In genomic region chr17:86302861-86303331, GRCm38 (mm10) we compare ENCODE assay signal across 9 mouse cellular contexts.
A peak's percentile ranks its signal among the peaks of the same experiment; 100 is the strongest.
DNase-seq lines count a peak whose midpoint lies in the region; ATAC-seq and TF ChIP-seq lines count a peak whose summit lies in the region.
"Had no signal": no experiment of that assay in that cellular context is flagged by ENCODE, and none has a peak within 500 bp of the region (broad histone marks: within the 10 kb centered on the region; RNA-seq: fewer than 3 reads in every experiment).

No protein-coding gene starts in this region.

- 90% methylated on average over 14 of the region's 14 CpGs for WGBS in hindbrain, embryonic 10.5 days
- 87% methylated on average over 14 of the region's 14 CpGs for WGBS in hindbrain, postnatal 0 days
- 32% methylated on average over 14 of the region's 14 CpGs for WGBS in heart, embryonic 11.5 days (ENCODE audit: insufficient replicate concordance)
- WGBS in lung, postnatal 0 days: 59% methylated on average over 14 of the region's 14 CpGs
- 92% methylated on average over 14 of the region's 14 CpGs for WGBS in midbrain, embryonic 10.5 days

- H3K27ac ChIP-seq in hindbrain, embryonic 10.5 days: 0 out of 2 replicates have a peak overlapping the region, but pooled peaks have one; percentile 51
- no peak overlapping the region for H3K27ac ChIP-seq in hindbrain, postnatal 0 days
- peak overlapping the region; percentile 89 for H3K27ac ChIP-seq in heart, embryonic 11.5 days (ENCODE audit: low read depth, low read length)
- no peak overlapping the region for H3K27ac ChIP-seq in lung, postnatal 0 days (ENCODE audit: low read length)
- H3K27ac ChIP-seq in midbrain, embryonic 10.5 days (replicated peaks): no peak overlapping the region
- H3K27ac ChIP-seq: neural tube, embryonic 12.5 days had no signal

- H3K4me1 ChIP-seq in hindbrain, embryonic 10.5 days (replicated peaks): peaks cover 53% of the 10 kb centered on the region
- H3K4me1 ChIP-seq in hindbrain, postnatal 0 days (ENCODE audit: insufficient read depth, low read length): peaks cover 11% of the 10 kb centered on the region
- H3K4me1 ChIP-seq in heart, embryonic 11.5 days (ENCODE audit: control insufficient read depth, insufficient read depth, low read length): peaks cover 57% of the 10 kb centered on the region
- peaks cover 7% of the 10 kb centered on the region for H3K4me1 ChIP-seq in lung, postnatal 0 days (ENCODE audit: insufficient read depth, low read depth, low read length)
- peaks cover 26% of the 10 kb centered on the region for H3K4me1 ChIP-seq in midbrain, embryonic 10.5 days

- no peak overlapping the region for H3K9ac ChIP-seq in hindbrain, postnatal 0 days (replicated peaks; ENCODE audit: low read length)
- H3K9ac ChIP-seq in heart, embryonic 11.5 days (ENCODE audit: low read depth, low read length): no peak overlapping the region; the same call in 1 of the 2 replicates
- no peak overlapping the region for H3K9ac ChIP-seq in lung, postnatal 0 days (replicated peaks; ENCODE audit: low read depth)
- H3K9ac ChIP-seq: neural tube, embryonic 12.5 days had no signal

- no peak for ATAC-seq in hindbrain, postnatal 0 days
- peak; percentile 53 for ATAC-seq in heart, embryonic 11.5 days (replicated peaks; ENCODE audit: insufficient number of reproducible peaks, low FRiP score, low TSS enrichment)
- peak; percentile 76 for ATAC-seq in lung, postnatal 0 days

- H3K4me2 ChIP-seq in hindbrain, postnatal 0 days (ENCODE audit: low read depth, low read length): no peak overlapping the region
- H3K4me2 ChIP-seq in heart, embryonic 11.5 days: peak overlapping the region; percentile 37
- no peak overlapping the region for H3K4me2 ChIP-seq in lung, postnatal 0 days (replicated peaks; ENCODE audit: low read depth, low read length)
- H3K4me2 ChIP-seq: neural tube, embryonic 12.5 days had no signal

- H3K27me3 ChIP-seq in hindbrain, embryonic 10.5 days (ENCODE audit: insufficient read depth, poor library complexity, severe bottlenecking): no peaks in the 10 kb centered on the region
- H3K27me3 ChIP-seq in hindbrain, postnatal 0 days (ENCODE audit: insufficient read depth, low read length): no peaks in the 10 kb centered on the region
- no peaks in the 10 kb centered on the region for H3K27me3 ChIP-seq in heart, embryonic 11.5 days (ENCODE audit: control insufficient read depth, insufficient read depth, low read length)
- no peaks in the 10 kb centered on the region for H3K27me3 ChIP-seq in lung, postnatal 0 days (replicated peaks; ENCODE audit: insufficient read depth, low read length)
- H3K27me3 ChIP-seq in midbrain, embryonic 10.5 days (ENCODE audit: low read depth, poor library complexity, severe bottlenecking): no peaks in the 10 kb centered on the region
- H3K27me3 ChIP-seq: neural tube, embryonic 12.5 days had no signal

- TF ChIP-seq EP300 in lung, postnatal 0 days (IDR thresholded peaks at IDR 0.05): peak; percentile 91

- DNase-seq in hindbrain, embryonic 10.5 days (ENCODE audit: low spot score): no peak
- no peak for DNase-seq in hindbrain, postnatal 0 days (ENCODE audit: low spot score)
- DNase-seq in kidney, postnatal 10 days: peak; percentile 69
- peak; percentile 63 for DNase-seq in lung, postnatal 0 days (ENCODE audit: low spot score)
- DNase-seq in right cerebral cortex, postnatal 36 days (ENCODE audit: low spot score in 2 of 2): no peak
- DNase-seq in midbrain, embryonic 10.5 days (ENCODE audit: low spot score): no peak
- DNase-seq in left cerebral cortex, postnatal 10 days (ENCODE audit: extremely low spot score in 1 of 2, low spot score in 2 of 2): no peak

- H3K4me3 ChIP-seq in hindbrain, embryonic 10.5 days: no peak overlapping the region
- H3K4me3 ChIP-seq in hindbrain, postnatal 0 days (ENCODE audit: low read length): no peak overlapping the region
- H3K4me3 ChIP-seq in heart, embryonic 11.5 days (ENCODE audit: low read depth, low read length): no peak overlapping the region
- H3K4me3 ChIP-seq in lung, postnatal 0 days (ENCODE audit: low read depth, low read length): no peak overlapping the region
- H3K4me3 ChIP-seq in midbrain, embryonic 10.5 days: no peak overlapping the region
- H3K4me3 ChIP-seq: neural tube, embryonic 12.5 days had no signal

- TF ChIP-seq CTCF in hindbrain, postnatal 0 days (IDR thresholded peaks at IDR 0.05; ENCODE audit: low read depth): no peak
- no peak for TF ChIP-seq CTCF in lung, postnatal 0 days (IDR thresholded peaks at IDR 0.05)

- intact Hi-C loops in left cerebral cortex, postnatal 10 days (cut with DNase I): loop anchor here (5.0 kb wide), 1 partner anchor 136 kb away; the partner anchor contains the start of gene Prkce

- no peaks in the 10 kb centered on the region for H3K36me3 ChIP-seq in hindbrain, embryonic 10.5 days
- no peaks in the 10 kb centered on the region for H3K36me3 ChIP-seq in hindbrain, postnatal 0 days (ENCODE audit: insufficient read depth, low read length)
- H3K36me3 ChIP-seq in heart, embryonic 11.5 days (ENCODE audit: control insufficient read depth, insufficient read depth, low read length): no peaks in the 10 kb centered on the region
- H3K36me3 ChIP-seq in lung, postnatal 0 days (ENCODE audit: insufficient read depth, low read length): no peaks in the 10 kb centered on the region
- no peaks in the 10 kb centered on the region for H3K36me3 ChIP-seq in midbrain, embryonic 10.5 days
- H3K36me3 ChIP-seq: neural tube, embryonic 12.5 days had no signal

- no peaks in the 10 kb centered on the region for H3K9me3 ChIP-seq in hindbrain, embryonic 10.5 days
- no peaks in the 10 kb centered on the region for H3K9me3 ChIP-seq in hindbrain, postnatal 0 days (ENCODE audit: low read length)
- no peaks in the 10 kb centered on the region for H3K9me3 ChIP-seq in heart, embryonic 11.5 days (replicated peaks; ENCODE audit: control insufficient read depth, low read length)
- H3K9me3 ChIP-seq in lung, postnatal 0 days (ENCODE audit: low read length): no peaks in the 10 kb centered on the region
- H3K9me3 ChIP-seq in midbrain, embryonic 10.5 days (replicated peaks): no peaks in the 10 kb centered on the region
- H3K9me3 ChIP-seq: neural tube, embryonic 12.5 days had no signal

Comparison
In these comparisons a context has a peak if more than half of its experiments do, and no peak if none do; other contexts are left out.
1. H3K27ac ChIP-seq: peak in hindbrain, embryonic 10.5 days (single experiment) and heart, embryonic 11.5 days (single experiment); none in hindbrain, postnatal 0 days (single experiment), lung, postnatal 0 days (single experiment) and midbrain, embryonic 10.5 days (single experiment).
2. DNase-seq: peak in kidney, postnatal 10 days (single experiment) and lung, postnatal 0 days (single experiment); none in hindbrain, embryonic 10.5 days (single experiment), hindbrain, postnatal 0 days (single experiment), right cerebral cortex, postnatal 36 days (0 of 2), midbrain, embryonic 10.5 days (single experiment) and left cerebral cortex, postnatal 10 days (0 of 2).